Mouse (Mus musculus) lung, postnatal 14 days (tissue): ENCODE measurements around the gene Arid1b.
"Not testable (repeated sequence)": the region's sequence is repeated elsewhere in the genome, so short reads cannot be mapped to it uniquely, and the experiment has no call there.

ENCODE experiments used
- DNase-seq: peaks from one replicate; pipeline ENCODE4 v3.0.0; 2021

Gene Arid1b

DNA sequence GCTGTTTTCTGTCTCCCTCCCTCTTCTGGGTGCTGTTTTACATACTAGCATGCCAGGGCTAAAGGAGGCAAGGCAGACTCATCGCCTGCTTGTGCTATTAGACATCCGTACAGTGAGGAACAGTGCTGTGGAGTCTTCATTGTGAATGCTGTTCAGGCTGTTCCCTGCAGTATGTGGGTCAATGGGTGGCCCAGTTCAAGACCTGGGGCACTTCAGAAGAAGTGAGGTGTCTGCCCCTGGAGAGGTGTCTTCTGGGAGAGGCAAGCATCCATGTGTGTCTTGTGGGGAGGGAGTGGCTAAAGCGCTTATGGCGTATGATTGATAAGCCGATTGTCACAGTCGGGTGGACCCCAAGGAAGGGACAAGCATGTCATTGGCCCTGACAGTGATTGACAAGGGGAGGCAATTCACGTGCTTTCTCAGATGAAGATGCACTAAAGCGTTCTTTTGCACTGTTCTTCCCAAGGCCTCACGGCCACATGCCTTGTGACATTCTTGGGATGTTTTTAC, 65.0 kb downstream of the Arid1b start:
- DNase-seq = no peak

DNA sequence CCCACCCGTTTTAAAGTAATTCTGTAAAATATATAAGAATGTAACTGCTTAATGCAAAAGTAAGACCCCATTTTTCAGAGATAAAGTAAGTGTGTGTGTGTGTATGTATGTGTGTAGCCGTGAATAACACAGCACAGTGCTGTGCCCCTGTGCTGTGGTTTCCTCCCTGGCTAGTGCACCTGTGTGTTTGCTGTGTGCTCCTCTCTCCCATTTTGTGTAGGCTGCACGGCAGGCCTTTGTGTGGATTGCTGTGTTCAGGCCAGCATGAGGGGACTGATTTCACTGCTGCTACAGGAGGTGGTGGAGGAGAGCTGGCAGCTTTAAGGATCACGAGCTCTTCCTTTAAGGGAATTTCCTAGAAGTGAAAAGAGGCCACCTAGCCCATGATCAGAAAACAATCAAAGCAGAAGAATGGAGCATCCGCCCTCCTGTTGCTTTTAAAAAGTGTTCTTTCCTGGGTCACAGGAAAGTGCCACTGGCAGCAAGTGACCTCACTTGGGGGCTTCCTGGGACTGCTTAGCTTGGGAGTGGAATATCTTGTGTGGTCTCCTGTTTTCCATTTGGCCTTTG, 66.5 kb downstream of the Arid1b start:
- no peak for DNase-seq

DNA sequence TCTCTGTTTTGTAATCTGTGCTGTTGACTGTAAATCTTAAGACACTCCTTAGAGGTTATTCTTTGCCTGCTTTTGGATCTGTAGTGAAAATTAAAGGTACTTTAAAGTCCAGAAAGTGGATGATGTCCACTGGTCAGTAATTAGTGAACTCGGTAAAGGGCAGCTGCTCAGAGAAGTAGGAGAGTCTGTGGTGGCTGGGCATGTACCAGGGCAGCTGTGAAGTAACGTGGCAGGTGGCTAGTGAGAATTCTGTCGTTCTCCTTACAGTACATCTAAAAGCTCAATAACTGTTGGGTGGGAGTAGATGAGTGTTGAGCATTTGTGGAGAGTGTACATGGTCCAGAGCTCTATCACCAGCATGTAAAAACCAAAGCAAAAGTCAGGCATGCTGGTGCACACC, 67.1 kb downstream of the Arid1b start:
- DNase-seq = no peak

DNA sequence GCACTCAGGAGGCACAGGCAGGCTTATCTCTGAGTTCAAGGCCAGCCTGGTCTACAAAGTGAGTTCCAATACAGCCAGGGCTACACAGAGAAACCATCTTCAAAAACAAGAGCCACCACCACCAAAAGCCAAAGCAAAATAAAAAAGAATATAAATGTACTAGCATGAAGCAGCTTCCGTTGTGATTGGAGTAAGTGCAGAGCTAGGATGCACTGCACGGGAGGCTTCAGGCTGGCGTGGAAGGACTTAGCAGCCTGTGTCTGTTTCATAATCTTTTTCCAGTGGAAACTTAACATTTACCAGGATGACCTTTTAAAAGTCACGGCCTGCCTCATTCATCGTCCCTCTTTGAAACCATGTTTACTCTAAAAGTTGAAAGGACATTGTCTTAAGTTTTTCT, 67.5 kb downstream of the Arid1b start:
- no peak for DNase-seq

DNA sequence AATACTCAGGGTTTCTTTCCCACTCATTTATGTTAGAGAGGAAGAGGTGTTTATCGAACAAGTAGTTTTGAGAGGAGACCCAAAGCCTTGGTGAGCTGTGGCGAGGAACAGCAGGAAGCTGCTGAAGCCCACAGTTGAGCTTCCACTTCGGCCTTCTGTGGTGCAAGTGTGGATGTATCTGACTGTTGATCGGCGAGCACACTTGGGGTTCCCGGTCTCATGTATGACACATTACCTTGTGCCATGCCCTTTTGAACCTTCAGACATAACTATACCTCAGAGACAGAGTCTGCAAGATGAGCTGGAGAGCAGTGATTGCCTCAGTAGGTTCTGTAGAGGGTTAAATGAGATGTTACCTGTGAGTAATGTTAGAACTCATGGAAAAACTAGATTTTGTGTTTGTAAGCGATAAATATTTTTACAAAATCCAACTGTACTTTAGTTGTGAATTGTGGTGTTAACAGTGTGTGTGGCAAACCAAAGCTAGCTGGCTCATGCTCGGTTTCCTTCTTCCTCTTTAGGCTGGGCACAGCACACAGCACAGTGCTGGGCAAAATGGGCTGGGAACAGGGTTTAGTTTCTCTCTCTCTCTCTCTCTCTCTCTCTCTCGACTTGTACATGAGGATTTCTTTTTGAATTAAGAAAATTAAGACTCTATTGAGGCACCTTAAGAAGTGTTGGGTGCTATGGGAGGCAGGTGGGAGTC, 69.5 kb downstream of the Arid1b start:
- no peak for DNase-seq

DNA sequence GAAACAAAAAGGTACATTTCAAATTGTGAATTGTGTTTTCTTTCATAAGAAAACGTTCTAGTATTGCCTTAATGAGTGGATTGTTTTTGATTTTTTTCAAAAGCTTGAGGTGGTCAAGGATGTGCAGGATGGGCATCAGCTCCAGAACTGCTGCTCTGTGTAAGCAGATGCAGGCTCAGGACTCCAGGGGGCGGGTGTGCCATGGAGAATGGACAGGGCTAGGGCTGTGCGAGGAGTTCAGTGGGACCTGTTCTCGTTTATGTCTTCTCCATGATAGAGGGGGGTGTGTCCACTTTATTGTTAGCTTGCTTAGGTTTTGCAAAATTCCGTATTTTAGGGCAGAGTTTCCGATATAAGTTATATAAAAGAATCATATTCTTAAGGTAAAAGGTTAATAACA, 70.6 kb downstream of the Arid1b start:
- no peak for DNase-seq

DNA sequence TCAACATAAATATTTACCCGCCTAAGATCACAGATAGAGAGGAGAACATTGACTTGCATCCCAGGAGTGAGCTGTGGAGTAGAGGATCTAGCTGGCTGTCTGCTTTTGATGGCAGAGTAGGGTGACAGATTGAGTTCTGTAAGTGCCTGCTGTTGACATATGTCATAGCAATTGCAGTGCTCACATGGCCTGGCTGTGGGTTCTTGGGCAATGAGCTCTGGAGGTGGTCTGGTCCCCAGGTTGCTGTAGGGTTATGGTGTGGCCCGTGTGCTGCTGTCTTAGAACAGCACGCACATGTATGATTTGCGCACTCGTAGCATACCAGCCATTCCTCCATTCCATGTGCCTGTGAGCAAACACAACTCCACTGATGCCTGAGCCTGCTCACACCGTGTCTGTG, 71.1 kb downstream of the Arid1b start:
- DNase-seq = no peak

DNA sequence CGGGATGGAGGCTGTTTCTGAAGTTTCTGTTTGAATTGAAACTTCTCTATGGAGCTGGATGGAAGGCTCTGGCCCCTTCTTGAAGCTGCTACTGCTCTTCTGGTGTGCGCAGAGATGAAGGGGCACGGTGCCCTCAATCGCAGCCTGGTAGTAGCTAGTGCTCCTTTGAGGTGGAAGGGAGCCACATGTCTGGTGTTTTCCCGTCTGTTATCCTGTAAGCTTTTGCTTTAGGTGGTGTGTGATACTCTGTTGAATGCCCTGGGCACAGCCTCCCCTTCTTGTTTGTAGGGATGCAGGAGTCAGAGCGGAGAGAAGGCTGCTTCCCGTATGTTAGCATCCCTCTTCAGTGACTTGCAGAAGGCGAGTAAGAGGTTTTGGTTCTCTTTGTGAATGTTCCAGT, 72.7 kb downstream of the Arid1b start:
- DNase-seq = no peak

DNA sequence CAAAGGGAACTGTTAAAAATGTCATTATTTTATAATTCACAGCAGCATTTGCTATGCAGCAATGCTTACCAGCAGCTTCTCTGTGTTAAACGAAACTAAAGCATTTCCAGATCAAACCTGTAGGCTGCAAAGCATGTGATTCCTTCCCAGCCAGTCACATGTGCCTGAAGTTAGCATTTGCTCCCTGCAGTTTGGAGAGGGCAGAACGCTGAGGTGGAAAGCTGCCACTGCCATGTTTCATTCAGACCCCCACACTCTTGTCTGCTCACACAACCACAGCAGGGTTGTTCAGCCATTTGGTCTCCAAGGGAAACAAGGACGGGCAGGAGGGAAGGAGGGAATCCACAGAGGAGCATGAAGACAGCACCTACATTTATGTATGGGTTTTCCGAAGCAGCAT, 73.1 kb downstream of the Arid1b start:
- DNase-seq = no peak

DNA sequence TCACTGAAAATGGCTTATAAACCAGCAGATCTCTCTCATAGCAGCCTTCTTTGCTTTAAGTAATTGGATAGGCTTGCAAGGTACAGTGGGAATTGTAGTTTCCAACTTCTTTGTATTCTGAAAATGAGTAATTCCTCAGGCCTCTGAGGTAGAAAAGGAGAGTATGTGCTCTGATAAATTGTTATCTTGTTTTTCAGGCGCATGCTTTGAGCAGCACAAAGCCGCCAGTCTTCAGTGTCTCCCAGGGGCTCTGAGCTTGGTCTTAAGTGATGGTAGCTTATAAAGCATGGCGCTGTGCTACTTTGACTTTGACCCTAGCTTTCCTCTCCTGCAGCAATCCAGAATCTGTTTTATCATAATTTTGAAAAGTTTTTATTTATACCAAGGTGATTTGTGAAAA, 76.3 kb downstream of the Arid1b start:
- no peak for DNase-seq

DNA sequence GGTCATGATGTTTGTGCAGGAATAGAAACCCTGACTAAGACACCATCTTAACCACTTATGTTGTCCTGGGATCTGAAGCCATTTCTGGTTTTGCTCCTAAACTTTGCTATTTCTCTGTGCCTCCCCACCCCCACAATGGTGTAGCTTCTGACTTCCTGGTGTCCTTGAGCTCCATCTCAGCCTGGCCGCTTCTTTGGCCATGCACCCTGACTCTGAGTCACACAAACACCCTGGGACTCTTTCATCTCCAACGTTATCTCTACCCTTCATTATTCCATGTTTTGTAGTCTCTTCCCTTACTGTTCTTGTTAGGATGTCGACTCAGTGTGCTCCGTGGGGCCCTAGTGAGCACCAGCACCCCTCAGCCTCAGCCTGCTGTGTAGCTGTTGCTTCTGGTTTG, 78.4 kb downstream of the Arid1b start:
- DNase-seq = no peak

DNA sequence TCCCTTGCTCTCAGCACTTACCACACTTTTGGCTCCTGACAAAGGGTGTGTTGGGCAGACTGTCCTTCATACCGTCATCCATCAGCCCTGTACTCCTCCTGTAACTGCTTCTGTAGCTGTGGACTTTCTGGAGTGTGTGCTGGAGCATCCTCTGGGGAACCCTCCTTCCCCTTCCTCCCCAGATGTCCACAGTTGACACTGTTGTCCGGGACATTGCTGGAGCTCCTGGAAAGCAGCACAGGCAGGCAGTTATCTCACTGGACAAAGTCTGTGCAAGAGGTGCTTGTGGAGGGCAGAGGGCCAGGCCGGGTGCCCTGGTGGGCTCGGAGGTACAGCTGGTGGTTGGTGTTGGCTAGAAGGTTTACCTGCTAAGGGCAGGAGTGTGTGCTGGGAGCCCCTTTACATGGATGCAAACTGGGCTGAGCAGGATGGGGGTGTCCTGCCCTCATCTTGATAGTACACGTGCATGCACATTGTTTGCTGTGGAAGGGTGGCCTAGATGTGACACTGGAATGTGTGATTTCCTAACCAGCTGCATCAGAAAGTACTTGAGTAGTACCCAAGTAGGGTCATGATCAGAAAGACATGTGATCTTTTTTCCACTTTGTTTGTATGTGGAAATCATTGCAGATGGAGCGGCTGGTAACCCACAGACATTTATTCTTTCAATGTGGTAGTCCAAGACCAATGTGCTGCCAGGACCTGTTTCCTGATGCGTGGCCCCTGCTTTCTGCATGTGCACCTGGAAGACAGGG, 80.8 kb downstream of the Arid1b start:
- no peak for DNase-seq

DNA sequence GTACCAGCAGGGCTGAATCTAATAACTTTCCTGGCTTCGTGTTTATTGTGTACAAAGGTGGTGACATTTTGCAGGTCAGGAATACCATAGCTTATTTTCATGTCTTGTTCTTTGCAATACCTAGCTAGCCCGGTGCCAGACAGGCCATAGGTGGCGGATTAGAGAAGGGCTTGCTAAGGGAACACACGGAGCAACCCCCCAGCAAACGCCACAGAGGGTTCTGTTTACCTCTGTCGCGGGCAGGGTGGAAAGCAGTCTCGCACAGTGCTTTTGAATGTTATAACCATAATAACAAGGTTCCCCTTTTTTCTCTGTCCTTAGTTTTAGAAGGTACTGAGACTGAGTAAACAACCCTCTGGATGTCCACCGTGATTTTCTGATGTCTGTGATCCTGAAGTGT, 83.9 kb downstream of the Arid1b start:
- DNase-seq = no peak

DNA sequence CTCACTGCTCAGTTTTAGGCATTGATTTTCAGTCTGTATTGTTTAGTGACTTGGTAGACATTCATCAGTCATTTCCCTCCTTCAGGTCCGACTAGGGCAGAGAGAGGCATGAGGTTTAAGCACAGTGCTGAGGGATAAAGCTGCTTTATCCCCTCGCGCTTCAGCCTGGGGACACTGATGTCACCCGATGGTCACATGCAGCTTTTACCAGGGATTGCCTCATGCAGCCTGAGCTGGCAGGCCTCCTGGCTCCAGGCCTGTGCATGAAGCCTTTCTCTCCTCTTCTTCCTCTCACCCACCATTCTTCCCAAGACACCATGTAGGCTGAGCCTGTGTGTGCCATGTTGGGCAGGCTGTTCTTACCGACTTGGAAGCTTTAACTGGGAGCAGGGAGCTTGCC, 84.4 kb downstream of the Arid1b start:
- no peak for DNase-seq

DNA sequence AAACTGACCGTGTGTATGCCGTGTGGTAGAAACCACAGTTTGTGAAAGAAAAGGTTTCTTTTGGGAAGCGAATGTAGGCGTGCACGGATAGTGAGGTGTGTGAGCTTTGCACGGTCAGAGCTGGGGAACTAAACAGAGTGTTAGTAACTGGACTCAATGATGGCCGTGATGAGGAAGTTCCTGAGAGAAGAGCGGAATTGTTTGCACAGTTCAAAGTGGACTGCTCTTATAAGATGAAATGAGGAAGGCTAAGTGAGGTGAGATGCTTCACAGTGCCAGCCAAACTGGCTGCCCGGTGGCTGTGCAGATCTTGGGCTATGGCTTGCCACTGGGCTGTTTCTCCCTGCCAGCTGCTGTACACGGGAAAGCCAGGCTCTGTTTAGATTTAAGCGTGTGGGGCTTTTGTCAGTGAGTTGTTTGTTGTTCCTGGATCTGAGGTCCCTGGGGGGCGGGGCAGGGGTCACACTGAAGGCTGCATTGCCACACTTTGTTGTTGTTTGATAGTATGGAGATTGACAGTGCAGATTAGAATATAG, 86.8 kb downstream of the Arid1b start:
- DNase-seq = no peak

DNA sequence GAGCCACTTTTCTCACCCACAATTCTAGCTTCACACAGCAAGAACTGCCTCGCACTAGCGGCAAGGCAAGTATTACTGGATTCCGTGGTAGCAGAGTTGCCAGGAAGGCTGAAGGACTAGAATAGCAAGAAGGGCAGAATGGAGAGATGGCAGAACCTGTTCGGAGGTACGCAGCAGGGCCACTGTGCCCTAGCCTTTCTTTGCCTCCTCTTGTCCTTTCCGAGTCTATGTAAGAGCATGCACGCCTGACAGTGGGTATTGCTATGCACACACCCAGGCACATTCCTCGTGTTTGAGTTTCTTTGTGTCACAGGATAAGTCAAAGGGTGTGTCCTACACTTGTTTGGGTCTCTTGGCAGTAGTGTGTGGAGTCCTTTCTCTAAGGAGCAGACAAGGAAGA, 88.1 kb downstream of the Arid1b start:
- DNase-seq = no peak

DNA sequence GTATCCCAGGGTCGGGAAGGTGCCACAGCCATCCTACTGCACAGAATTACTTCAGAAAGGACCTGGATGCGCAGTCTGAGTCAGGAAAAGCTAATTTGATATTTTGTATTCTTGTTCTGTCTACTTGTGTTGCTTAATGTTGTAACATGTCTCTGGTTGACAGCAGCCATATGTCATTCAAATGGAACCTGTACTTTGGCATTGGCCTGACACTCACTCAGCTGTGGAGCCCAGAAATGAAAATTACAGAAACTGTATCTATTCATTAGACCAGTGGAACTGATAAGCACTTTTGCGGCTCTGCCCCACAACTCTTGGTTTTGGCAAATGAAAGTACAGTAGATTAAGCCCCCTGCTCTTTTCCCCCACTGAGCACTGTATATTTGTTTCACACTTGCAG, 89.4 kb downstream of the Arid1b start:
- no peak for DNase-seq

DNA sequence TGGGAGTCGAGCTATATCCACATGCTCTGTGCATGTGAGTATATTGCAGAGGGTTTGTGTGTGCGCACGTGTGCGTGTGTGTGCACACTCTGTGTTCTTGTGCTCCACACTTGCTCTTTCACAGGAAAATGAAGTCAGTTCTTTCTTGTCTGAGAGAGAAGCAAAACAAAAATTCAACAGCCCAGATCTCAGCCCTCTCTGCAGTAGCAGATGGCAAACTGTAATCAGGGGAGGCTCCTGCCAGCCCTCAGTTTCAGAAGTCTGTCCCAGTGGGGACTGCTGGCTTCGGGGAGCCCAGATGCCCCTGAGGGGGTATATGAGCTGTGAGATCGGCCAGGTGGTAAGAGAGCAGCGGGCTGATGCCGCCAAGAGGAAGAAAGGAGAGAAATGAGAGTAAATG, 90.0 kb downstream of the Arid1b start:
- no peak for DNase-seq

DNA sequence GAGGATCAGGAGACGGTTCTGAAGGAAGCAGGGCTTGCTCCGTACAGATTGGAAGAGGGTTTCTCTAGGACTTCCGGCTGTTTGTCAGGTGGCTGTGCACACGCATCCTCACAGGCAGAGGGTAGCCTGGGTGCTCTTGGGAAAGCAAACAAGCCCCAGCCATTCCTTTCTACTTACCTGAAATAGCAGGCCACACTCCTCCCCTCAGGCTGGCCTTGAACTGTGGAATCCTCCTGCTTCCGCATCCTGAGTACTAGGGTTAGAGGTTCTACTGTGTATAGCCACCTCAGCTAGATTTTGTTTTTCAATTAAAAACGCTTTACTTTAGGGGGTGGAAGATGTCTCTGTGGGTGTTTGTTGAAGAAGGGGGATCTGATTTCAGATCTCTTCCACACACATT, 90.9 kb downstream of the Arid1b start:
- no peak for DNase-seq

DNA sequence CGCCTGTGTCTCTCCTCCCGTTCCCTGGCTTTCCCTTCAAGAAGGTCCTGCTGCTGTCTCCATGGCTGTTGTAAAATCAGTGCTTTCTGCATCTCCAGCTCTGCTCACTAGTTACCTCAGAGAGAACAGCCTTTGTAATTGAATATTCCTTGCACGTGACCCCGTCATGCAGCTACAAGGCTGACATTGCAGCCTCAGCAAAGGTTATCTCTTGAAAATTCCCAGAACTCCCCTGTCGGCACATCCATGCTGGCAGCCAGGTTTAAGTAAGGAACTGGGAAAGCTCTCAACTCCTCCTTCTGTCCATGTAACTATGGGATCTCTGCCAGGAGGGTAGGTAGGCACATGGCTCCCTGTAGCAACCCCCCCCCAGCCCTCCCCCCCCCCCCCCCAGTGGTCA, 91.8 kb downstream of the Arid1b start:
- no peak for DNase-seq

DNA sequence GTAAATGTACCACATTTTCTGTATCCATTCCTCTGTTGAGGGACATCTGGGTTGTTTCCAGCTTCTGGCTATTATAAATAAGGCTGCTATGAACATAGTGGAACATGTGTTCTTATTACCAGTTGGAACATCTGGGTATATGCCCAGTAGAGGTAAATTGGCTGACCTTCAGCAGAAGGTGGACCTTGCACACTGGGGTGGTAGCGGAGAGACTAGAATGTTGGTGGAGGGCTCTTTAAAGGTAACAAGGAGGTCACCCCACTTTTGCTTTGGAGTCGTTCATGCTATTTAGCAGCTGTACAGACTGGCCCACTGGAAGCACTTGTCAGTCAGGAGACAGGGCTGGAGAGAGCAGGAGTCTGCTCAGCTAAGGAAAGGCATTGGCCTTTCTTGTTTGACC, 94.1 kb downstream of the Arid1b start:
- not testable (repeated sequence) for DNase-seq

DNA sequence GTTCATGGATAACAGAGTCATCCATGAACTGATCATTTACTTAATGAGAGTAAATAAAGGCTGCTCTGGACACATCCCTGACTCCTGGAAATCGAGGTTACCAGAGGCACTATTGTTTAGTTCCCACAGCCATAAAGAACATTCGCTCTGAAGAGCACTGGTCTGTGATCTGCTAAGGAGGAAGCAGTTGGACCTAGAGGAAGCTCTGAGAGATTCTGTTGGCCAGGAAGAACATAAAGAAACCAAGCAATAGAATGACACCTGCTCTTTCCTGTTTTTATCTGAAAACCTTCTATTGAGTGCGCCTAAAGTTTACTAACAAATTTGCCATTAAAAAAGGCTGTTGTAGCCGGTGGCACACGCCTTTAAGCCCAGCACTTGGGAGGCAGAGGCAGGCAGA, 94.7 kb downstream of the Arid1b start:
- DNase-seq = no peak

DNA sequence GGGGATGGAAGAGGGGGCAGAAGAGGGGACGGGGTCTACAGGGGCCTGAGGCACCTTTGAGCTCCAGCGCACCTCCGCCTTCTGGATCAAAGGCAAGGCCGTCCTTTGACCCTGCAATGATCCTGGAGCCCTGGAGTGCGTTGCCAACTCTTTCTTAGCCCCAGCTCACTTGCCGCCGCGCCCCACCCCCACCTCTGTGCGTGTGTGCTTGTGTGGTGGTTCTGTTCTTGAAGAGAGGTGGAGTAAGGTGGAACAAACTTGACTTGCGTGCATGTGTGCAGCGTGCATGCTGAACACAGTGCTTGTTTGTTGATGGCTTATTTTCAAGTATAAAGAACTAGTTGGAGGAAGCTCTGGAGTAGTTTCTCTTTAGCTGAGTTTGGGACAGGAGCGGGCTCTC, 95.4 kb downstream of the Arid1b start:
- no peak for DNase-seq

DNA sequence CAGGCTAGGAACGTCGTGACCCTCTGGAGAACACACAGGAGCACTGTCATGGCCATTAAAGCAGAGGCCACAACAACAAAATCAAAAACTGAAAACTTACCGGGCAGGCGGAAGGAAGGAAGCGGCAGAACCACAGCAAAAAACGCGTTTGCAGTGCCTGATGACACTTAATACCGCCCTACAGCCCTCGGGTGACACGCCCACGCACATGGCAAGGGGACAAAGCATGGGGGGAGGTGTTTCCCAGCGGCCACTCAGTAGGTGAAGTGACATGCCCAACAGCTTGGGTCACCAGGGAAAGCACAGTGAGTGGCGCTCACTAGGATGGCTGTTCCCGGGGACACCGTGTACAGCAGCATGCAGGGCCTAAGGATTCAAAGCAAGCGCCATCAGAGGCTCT, 97.4 kb downstream of the Arid1b start:
- no peak for DNase-seq
